Mouse (Mus musculus) adrenal gland, postnatal 4 days (tissue): ENCODE measurements around the gene Eno3. TPM values are rescaled to one million over a fixed set of nuclear protein-coding genes. Genes with fewer than 3 reads are reported as not detected.

Experiments
- DNase-seq, 2 experiments: peaks; one replicate each; pipeline ENCODE4 v3.0.0; 2021 to 2022; ENCODE audit warnings: low spot score in 2 of 2, mixed read lengths in 2 of 2
- long read RNA-seq, 2 experiments: library from polyadenylated mRNA; stranded (forward); transcript quantifications; one replicate each; pipeline ENCODE4 v2.0.0; 2021
- total RNA-seq, 2 experiments: library from RNA; stranded (reverse); gene quantifications; 2 replicates each; pipeline ENCODE4 v1.2.3; 2021

Eno3 gene
- total RNA-seq = 100 to 1,000 TPM in 1 of 2 experiments, 10 to 100 TPM in 1; 72.6 to 112 TPM
- long read RNA-seq, experiment 1, transcript Eno3-201 (12 exons, 1,454 nt) = major isoform, 53 of 134 reads
- long read RNA-seq, experiment 1, transcript Eno3-202 (12 exons, 1,564 nt) = minor isoform, 31 of 134 reads
- long read RNA-seq, experiment 1, transcript Eno3-206 (11 exons, 1,461 nt) = minor isoform, 14 of 134 reads
- long read RNA-seq, experiment 1, partial matches to known transcripts = 12 of 134 reads
- long read RNA-seq, experiment 1, other reads (novel, unspliced or antisense) = 24 of 134 reads
- long read RNA-seq, experiment 2, transcript Eno3-206 (11 exons, 1,461 nt) = minor isoform, 15 of 135 reads
- long read RNA-seq, experiment 2, transcript Eno3-202 (12 exons, 1,564 nt) = minor isoform, 30 of 135 reads
- long read RNA-seq, experiment 2, transcript Eno3-201 (12 exons, 1,454 nt) = major isoform, 53 of 135 reads
- long read RNA-seq, experiment 2, partial matches to known transcripts = 11 of 135 reads
- long read RNA-seq, experiment 2, other reads (novel, unspliced or antisense) = 26 of 135 reads

DNA sequence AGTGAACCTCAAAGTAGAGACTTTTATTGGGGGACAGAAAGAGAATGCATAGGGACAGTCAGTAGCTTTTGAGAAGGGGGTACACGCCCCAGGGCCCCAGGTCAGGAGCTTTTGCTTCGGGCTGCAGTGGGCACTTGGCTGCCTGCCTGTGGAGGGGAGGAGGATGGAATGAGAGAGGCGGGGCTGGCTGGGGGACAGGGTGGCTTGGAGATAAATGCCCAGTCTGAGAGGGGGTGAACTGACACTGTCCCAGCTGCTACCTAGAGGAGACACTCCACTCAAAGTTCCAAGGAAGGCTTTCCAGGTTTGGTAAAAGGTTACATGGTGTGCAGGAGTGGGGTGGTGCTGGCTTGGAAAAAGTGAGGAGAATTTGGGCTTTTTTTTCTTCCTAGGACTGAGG is at the start of gene Eno3:
Gene Eno3, plus strand, starts transcription at position 239 of the 400 bp plus-strand sequence.
- DNase-seq = no peak

DNA sequence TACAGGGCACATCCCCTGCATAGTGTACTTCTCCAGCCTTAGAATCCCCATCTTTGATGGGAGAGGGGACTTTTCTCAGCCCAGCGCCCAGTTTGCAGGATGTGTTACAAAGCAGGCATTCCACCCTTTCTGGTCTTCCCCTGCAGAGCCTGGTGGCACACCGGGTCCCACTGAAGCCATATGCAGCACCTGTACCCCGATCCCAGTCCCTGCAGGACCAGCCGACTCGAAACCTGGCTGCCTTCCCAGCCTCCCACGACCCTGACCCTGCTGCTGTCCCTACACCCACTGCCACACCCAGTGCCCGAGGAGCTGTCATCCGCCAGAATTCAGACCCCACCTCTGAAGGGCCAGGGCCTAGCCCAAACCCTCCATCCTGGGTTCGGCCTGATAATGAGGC is 49.4 kb upstream of the Eno3 start:
- DNase-seq = no peak

DNA sequence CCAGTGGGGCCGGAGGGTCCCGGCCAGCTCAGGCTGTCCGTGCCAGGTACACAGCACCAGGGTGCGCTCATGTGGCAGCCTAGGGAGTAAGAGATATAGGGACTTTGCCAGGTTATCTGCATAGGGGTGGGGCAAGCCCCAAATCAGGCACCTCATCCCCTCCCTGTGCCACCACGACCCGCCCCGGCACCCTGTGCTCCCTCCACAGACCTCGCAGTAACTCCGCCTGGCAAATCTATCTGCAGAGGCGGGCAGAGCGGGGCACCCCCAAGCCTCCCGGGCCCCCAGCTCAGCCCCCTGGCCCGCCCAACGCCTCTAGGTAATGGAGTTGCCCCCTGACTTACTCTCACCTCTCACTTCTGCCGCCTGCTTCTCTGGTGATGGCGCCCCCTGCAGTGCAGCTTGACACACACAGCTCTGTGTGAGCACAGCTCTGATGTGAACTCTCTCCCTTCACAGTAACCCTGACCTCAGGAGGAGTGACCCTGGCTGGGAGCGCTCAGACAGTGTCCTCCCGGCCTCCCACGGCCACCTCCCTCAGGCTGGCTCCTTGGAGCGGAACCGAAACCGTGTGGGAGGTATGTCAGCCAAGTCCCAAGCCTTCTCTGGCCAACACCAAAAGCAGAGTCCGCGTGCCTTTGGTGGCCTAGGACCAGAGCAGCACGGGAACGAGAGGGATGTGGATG is 48.5 kb upstream of the Eno3 start:
- DNase-seq = no peak

DNA sequence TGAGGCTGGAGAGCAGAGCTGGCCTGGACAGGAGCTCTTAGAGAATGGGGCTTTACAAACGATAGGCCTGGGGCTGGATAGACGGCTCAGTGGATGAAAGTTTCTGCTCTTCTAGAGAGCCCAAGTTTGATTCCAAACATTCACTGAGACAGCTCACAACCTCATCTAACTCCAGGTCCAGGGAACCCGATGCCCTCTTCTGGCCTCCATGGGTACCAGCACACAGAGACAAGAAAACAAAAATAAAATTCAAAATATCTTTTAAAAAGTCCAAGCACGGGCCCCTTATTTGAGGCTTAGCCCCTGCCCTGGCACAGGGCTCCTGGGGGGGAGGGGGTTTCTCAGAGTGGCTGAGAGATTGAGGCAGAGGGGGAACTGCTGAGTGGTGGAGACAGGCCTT is 46.2 kb upstream of the Eno3 start:
- DNase-seq = no peak

DNA sequence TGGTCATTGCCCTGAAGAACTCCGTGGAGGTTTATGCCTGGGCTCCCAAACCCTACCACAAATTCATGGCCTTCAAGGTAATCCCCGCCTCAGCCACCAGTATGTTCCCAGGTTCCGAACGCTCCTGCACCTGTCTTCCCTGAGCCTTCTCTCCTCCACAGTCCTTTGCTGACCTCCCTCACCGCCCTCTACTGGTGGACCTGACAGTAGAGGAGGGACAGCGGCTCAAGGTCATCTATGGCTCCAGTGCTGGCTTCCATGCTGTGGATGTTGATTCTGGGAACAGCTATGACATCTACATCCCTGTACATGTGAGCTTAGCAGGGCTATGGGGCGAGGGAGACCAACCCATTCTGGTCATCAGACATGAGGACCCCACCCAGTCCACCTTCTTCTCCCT is 44.5 kb upstream of the Eno3 start:
- DNase-seq = no peak

DNA sequence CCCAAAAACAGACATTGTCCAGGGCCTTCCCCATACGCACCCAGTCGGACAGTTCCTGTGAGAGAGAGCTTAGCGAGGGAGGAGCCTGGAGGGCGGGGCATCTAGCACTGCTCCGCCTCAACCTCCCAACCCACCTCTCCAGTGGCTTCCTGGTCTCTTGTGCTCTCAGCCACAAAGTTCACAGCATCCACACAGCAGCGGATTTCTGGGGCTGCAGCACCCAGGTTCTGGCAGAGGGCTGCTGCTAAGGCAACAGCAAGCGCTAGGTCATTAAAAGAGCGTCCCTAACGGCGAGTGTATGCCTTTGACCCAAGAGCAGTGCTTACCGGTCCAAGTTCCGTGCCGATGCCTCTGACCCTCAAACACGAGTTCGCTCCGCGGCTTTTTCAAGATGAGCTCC is 41.9 kb upstream of the Eno3 start:
- DNase-seq = peak; percentile 26 to 40

DNA sequence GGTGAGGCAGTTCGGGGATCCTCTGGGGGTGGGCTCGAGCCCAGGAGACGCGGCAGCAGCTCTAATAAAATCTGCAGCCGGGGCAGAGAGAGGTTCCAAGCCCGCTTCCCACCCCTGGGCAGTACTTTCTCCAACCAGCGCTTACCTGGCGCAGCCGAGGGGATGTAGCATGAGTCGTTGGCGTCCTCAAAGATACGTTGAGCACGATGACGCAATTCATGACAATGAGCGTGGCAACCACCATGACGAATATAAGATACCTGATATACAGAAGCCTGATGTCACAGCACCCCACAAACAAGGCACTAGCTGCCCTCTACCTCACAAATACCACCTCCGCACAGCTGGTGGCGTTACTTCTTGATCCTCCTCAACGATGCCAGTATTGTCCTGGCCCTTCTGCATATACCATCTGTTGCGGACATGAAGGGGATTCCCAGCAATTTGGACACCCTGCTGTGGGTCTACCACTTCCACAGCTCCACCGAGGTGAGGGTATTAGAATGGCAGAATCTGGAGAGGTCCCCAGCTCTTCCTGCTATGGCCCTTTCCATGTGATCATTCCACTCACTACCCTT is 41.4 kb upstream of the Eno3 start, which contains the start of gene 4930544D05Rik:
Gene 4930544D05Rik, plus strand, starts transcription at position 333 of the 578 bp plus-strand sequence.
- DNase-seq = no peak

DNA sequence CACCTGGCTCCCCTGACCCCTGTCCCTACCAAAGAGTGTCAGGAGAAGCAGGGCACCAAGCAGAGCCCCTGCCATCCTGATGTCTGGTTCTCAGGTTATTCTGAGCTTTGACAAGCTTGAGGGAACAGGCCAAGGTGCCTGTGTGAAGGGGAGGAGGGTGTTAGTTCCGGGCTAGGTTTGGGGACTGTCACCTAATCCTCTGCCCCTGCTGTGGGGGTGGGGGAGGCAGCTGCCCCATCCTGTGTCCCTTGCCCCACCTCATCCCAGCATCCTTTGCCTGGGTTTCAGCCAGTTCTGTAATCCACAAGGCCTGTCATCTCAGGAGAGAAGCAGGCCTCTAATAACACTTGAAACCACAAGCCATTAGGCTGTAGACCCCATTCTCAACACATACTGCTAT is 37.9 kb upstream of the Eno3 start, which contains the start of gene Chrne:
Gene Chrne, minus strand, starts transcription at position 116 of the 400 bp plus-strand sequence.
- DNase-seq = no peak

DNA sequence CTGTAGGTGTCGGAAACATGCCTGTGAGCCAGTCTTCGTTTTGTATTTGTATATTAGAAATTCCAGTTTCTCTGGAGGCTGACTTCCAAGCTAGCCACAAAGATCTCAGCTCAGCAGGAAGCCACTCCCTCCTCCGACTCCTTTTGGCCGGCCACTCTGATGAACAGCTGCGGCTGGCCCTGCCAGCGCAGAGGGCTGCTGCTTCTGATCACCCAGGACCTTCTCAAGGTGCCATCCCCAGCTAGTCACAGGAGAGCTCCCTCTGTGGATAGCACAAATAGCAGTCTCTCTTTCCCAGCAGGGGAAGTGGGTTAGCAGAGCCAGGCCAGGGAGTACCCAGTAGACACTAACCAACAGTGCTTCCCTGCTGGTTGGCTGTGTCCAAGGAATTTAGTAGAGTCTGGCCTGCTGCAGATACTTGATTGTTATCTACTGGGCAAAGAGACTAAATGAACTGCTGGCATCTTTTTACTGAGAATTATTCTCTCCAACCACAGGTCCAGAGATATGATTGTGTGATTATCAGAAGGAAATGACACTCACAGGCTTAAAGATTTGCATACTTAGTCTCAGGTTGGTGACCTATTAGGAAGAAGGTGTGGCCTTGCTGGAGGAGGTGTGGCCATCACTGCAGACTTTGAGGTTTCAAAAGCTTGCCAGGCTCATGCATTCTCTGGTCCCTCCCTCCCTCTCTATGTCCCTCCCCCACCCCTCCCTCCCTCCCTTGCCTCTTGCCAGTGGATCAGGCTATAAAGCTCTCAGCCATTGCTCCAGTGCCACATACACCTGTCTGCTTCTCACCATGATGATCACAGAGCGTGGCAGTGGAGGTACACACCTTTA is 34.8 kb upstream of the Eno3 start:
- DNase-seq = no peak

DNA sequence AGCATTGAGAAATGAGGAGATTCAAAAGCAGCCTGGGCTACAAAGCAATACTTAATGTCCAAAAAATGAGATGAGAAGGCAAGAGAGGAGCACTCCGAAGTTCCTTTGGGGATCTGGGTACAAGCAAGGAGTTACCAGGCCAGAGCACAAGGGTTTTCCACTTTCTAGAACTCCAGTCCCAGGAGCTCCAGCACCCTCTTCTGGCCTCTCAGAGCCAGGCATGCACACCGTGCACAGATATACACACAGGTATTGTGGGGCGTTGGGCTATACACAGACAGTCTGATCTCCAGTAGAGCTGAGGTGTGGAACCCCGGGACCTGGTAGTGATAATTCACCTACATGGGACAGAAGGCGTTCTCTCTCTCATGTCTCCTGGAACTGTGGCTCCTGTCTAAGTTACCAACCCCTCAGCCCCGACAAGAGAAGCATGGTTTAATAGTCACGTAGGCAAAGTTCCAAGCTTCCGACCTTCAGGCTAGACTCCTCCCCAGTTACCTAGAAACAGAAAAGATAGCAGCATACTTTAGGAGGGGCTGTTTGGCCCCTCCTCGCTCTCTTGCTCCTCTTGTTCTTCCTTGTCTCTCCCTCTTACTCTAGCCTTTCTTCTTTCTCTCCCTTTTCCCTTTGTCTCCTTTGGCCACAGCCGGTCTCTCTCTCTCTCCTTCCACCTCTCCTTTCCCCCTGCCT is 33.8 kb upstream of the Eno3 start:
- no peak for DNase-seq

DNA sequence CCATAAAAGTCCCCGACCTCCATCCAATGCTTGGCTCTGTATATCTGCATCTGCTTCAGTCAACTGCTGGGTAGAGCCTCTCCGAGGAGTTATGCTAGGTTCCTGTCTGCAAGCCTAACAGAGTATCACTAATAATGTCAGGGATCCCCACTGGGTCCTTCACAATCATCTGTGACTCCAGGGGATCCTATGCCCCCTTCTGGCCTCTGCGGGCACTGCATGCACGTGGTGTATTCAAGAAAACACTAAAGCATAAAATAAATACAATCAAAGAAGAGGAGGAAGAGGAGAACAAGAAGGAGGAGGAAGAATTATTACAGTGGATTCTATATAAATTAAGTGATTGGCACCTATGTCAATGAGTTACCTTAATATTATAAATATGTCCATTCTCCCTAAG is 31.5 kb upstream of the Eno3 start:
- DNase-seq = no peak

DNA sequence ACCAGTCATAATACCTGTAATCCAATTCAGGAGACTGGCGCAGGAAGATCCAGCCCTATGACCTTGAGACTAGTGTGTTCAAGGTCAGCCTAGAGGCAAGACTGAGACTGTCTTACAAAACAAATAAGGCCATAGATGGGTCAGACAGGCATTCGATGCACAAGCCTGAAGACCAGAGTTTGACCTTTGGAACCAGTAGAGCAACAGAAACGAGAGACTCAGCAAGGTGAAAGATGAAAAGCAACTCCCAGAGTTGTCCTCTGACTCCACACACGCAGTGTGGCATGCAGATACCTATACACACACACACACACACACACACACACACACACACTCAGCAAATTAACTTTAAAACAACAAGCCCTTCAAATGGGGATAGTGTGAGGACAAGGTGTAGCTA is 30.1 kb upstream of the Eno3 start:
- DNase-seq = no peak

DNA sequence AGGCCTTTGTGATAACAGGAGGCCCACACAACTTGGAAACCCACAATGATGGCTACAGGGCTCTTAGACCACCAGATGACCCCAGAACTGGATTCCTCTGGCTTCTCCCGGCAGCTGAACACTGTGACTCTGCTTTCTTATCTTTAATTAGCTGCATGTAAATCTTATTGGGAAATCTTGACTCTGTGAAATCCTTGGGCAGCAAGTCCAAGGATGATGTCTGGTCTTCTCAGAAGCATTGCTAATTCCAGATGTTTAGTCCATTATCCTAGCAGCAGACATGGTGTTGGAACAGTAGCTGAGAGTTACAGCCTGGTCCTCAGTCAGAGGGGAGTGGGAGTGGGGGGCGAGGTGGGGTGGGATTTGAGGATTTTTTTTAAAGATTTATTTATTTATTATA is 28.6 kb upstream of the Eno3 start:
- DNase-seq = no peak

DNA sequence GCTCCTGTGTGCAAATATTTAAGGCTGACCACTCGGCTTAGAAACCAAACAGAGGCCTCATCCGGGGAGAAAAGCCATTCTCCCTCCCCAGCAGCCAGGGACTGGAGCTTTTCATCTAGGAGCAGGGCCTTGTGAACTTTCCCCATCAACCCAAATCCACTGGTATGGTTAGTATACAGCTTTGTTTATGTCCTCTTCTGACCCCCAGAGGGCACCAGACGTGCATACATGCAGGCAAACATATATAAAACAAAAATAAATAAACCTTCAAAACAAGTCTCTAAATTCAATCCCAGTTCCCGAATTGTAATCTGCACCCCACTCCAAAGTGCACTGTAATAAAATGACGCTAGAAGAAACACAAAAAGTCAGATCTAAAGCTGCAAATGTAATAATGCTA is 27.4 kb upstream of the Eno3 start:
- DNase-seq = no peak

DNA sequence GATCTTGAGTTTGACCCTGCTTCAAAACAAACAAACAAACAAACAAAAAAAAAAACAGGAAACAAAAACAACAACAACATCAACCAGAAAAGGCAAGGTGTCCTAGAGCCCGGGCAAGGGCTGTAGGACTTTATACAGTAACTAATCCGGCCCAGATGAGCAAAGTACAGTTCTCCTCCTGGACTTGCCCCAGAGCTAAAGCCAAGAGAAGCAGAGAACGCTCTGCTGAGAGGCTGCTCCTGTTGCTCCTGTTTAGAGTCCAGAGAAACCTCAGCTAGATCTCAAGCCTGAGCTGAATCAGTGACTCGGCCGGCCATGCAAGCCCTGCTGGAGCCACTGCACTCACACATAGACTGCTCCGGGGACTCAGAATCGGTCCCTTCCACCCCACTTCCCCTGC is 26.9 kb upstream of the Eno3 start:
- no peak for DNase-seq

DNA sequence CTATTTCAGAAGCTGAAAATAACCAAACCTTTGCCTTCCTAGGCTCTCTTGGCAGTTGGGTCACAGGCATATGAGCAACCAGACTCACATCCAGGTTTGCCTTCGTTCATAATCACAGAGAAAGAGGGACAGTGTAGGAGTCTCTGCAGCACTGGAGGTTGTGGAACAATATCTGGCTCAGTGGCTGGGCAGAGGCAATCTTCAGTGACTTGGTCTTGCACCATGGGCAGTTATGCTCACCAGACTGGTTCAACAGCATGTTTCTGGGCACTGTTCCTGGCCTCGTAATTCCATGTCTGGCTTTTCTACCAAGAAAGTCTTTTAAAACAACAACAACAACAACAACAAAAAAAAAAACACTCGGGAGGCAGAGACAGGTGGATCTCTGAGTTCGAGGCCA is 21.4 kb upstream of the Eno3 start:
- no peak for DNase-seq

DNA sequence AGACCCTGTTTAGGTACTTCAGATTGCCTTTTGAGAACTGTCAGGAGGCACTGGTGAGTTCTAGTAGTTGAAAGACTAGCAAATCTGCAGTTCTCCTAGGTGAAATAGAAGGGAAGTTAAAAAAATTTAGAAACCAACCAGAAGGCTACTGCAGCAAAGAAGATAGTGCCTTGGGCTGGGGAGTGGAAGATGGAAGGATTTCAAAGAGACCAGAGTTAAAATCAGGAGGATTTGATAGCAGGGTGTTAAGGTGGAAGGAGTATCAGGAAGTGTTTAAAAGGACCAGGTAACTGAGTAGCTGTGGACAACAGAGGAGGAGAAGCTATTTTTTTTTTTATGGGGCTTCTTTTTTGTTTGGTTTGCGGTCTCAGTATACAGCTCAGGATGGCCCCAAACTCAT is 19.2 kb upstream of the Eno3 start:
- no peak for DNase-seq

DNA sequence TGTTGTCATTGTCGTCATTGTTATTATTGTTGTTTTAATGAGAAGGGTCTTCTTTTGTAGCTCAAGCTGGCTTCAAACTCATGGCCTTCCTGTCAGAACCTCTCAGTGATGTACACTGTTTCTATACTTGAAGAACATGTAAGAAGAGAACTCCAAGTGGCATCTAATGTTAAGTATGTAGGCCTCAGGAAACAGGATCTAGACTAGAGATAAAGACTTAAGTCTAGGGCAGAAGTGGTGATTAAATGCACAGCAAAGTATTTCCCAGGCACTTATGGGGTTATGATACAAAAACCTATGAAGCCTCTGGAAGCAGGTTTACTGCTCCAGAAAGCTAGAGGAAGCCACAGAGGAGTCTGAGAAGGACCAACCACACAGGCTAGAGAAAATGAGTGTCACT is 18.7 kb upstream of the Eno3 start:
- DNase-seq = no peak

DNA sequence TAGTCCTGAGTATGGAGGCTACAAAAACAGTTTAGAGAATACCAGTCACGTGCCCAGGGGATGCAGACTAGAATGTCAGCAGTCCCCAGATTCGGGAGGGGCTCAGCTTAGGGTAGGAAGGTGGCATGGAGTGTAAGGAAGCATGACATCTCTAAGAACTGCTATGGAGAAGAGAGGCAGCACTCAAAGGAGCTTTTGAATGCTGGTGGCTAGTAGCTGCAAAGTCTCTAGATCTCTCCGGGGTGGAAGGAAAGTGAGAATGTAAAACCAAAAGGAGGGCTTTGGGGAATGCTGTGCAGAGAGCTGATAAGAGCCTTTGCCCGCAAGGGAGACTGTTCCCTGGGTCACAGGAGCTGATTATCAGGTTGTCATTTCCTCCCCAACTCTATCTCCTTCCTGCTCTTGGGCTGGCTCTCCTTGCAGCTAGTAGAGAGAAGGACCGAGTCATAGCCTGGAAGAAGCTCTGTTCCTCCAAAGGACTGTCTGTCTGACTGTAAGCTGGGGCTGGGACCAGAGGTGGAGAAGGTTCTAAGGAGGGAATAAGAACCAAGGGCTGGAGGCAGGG is 18.2 kb upstream of the Eno3 start, which contains the start of gene Gp1ba:
Gene Gp1ba, plus strand, starts transcription at position 409 of the 565 bp plus-strand sequence.
- no peak for DNase-seq

DNA sequence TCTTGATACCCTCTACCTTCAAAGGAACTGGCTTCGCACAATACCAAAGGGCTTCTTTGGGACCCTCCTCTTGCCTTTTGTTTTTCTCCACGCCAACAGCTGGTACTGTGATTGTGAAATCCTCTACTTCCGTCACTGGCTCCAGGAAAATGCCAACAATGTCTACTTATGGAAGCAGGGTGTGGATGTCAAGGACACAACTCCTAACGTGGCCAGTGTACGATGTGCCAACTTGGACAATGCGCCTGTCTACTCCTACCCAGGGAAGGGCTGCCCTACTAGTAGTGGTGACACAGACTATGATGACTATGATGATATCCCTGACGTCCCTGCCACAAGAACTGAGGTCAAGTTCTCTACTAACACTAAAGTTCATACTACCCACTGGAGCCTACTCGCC is 17.0 kb upstream of the Eno3 start:
- no peak for DNase-seq
